Mouse (Mus musculus) frontal cortex, postnatal 14 days (tissue): ENCODE measurements around the gene Gm49340.
"Not testable (repeated sequence)": the region's sequence is repeated elsewhere in the genome, so short reads cannot be mapped to it uniquely, and the experiment has no call there.

Experiments used
- DNase-seq, 2 experiments: peaks; one replicate each; pipeline ENCODE4 v3.0.0; 2022; ENCODE audit warnings: low spot score in 2 of 2

The Gm49340 gene

DNA sequence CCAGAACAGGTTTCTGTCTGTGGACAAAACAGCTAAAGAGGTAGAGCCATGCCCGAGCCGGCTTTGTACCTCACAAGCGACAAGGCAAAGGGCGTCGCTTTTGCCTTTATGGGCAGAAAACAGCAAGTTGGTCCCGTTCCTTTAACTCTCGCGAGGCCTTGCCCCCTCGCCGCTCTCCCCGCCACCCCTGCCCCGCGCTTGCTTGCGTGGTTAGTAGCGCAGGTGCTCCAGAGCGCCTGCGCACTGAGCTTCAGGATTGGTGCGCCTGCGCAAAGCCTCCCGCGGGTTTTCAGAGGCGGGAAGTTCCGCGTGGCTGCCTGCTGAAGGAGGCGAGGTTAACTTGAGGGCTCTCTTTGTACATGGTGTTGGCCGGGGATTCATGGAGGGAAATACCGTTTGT, at the start of gene Gm49340, which contains the start of the genes Aspa and Spata22:
Gm49340 (plus strand) TSS at position 300 of the 400 bp plus-strand sequence.
Aspa (minus strand) TSS at position 155 of the 400 bp plus-strand sequence.
Spata22 (plus strand) TSS at position 300 of the 400 bp plus-strand sequence.
- DNase-seq, result no peak

DNA sequence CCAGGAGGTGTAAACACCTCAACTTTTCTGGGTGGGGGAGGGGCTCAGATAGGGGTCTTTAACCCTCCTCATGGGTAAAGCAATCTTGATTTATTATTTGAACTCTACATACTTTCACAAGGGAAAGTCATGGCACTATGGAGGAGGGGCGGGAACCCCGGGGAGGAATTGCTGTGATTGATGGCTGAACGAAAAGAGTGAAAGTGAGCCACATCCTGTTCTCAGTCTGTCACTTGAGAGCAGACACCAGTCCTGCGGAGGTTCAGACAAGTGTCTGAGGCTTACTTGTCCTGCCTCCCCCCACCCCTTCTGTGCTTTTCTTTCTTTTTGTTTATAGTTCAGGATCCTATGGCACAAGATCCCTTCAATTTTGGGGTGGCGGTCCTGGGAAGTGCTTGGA, 48.8 kb upstream of the Gm49340 start:
- no peak for DNase-seq

DNA sequence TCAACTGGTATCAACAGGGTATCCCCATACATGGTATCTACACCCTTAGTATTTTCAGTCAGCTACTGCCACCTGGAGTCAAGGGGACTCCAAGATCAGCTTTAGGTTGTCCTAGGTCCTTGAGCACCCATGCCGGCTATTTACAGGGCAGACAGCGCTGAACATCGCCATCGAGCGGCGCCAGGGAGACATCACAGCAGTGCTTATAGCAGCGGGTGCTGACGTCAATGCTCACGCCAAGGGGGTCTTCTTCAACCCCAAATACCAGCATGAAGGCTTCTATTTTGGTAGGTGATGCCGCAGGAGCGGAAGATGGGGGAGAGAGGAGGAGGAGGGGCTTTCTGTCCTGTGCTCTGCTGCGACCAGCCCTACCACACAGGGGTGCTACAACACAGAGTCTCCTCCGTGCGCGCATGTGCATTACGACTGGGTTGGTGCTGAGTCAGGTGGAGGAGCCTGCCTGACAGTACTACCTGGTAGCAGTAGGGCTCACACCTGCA, 48.0 kb upstream of the Gm49340 start:
- peak; percentile 69 to 81 for DNase-seq

DNA sequence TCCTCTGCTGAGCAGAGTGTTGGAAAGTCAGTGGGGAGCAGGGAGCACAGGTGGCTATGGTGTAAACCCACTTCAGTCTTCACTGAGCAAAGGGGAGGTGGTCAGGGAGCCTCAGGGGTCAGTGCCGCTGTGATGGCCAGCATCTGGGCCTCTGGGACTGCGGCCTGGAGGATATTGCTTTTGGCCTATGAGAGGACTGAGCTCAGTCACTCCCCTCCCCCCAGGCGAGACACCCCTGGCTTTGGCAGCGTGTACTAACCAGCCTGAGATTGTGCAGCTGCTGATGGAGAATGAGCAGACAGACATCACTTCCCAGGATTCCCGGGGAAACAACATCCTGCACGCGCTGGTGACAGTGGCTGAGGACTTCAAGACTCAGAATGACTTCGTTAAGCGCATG, 46.2 kb upstream of the Gm49340 start:
- no peak for DNase-seq

DNA sequence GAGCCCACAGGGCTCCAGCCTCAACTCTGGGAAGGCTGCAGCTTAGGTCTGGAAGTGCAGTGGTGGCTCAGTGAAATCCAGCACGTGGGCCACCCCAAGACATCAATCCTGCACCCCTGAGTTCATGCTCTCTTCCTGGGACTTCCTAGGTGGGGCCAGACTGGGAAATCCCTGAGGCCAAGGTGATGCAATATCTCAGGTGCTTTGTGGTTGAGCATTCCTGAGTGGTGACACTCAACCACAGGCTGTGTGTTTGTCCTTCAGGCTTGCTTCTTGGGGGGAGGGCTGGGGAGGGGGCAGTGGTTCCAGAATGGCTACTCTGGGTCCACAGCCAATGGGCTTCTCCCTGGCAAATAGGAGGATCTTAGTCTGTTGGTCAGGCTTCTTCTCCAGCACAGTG, 45.6 kb upstream of the Gm49340 start:
- no peak for DNase-seq

DNA sequence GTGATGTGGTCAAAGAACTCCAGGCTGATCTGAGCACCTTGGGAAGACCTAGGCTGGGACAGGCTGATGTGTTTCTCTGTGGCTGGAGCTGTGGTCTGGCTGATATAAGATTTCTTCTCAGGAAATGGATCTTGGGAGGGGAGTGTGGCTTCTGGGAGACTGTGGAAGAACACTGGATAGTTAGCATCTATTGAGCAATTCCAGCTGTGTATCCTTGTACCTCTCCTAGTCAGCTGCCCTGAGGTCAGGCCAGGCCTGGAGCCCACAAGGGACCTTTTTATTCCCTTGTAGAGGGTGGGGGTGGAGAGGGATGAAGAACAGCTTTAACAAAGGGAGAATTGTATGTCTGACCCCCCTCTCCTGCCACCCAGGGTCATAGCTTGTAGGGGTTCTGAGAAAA, 45.2 kb upstream of the Gm49340 start:
- no peak for DNase-seq

DNA sequence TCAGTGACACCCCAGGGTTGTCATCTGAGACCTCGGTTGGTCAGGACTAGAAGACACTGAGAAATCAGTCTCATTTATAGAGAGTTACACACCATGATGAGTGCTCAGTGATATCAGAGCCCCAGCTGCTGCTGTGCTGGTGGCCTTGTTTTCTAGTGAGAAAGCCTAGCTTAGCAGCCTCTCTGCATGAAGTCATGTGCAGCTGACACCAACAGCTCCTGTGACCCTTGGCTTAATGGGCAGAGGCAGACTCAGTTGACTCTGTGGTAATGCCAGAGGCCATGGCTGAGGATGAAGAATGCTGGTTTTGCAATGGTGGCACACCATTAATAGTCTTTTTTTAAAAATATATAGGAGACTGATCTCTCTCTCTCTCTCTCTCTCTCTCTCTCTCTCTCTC, 39.9 kb upstream of the Gm49340 start:
- DNase-seq, result no peak

DNA sequence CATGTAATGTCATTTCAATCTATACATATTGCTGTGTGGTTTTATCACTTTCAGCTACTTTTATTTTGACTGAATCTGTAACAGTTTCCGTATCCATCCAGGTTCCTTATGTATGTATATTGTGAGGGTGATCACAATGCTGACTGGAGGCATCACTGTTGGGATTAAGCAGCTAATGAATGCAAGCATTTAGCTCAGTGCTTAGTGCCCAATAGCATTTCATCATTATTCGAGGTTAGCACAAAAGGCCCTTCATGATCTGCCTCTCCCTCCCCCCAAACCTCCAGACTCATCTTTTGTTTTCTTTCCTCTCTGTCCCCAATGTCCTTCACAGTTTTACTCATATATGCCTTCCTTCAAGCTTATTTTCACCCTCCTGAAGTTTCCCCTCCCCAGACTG, 26.4 kb upstream of the Gm49340 start:
- no peak for DNase-seq

DNA sequence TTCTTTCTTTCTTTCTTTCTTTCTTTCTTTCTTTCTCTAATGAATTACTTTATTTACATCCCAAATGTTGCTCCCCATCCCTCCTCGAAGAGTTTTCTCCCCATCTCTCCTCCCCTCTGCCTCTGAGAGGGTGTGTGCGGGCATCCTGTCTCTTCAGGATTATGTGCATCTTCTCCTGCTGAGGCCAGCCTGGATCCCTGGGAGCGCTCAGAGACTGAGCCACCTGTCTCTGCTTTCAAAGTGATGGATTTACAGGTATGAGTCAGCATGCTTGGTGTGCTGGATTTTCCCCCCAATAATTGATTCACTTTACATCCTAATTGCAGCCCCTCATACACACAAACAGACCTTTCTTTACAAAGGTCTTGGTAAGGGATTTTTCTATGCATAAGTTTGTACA, 13.6 kb upstream of the Gm49340 start:
- no peak for DNase-seq

DNA sequence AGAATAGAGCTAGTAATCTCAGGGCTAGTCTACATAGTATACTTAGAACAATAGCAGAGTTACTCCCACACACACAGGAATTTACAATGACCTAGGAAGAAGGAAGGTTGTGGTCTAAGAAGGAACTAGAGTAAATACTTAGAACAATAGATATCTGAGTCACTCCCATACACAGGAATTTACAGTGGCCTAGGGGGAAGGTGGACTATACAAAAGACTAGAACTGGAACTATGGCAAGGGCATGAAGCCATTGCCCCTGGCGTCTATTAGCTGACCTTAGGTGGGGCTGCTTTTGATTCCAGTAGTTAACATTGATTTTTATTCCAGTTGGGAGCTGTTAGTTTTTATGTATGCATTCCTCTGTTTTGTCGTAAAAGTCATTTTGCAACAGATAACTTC, 11.0 kb upstream of the Gm49340 start:
- not testable (repeated sequence) for DNase-seq

DNA sequence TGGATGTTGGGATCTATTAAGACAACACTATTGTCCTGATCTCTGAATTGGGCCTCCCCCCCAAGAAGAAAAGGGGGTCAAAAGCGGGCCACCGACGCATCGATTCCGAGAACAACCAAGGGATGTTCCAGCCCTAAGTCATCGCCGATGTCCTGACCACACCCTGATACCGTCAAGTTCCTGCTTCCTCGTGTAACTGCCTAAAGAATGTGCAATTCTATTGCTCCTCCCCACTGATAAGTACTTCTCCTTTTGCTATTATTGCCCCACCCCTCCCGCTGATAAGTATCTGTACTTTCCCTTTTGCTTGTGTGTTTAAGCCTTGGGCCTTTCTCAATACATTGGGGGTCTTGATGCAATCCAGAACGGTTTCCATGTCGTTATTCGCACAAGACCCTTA, 8.5 kb upstream of the Gm49340 start:
- not testable (repeated sequence) for DNase-seq

DNA sequence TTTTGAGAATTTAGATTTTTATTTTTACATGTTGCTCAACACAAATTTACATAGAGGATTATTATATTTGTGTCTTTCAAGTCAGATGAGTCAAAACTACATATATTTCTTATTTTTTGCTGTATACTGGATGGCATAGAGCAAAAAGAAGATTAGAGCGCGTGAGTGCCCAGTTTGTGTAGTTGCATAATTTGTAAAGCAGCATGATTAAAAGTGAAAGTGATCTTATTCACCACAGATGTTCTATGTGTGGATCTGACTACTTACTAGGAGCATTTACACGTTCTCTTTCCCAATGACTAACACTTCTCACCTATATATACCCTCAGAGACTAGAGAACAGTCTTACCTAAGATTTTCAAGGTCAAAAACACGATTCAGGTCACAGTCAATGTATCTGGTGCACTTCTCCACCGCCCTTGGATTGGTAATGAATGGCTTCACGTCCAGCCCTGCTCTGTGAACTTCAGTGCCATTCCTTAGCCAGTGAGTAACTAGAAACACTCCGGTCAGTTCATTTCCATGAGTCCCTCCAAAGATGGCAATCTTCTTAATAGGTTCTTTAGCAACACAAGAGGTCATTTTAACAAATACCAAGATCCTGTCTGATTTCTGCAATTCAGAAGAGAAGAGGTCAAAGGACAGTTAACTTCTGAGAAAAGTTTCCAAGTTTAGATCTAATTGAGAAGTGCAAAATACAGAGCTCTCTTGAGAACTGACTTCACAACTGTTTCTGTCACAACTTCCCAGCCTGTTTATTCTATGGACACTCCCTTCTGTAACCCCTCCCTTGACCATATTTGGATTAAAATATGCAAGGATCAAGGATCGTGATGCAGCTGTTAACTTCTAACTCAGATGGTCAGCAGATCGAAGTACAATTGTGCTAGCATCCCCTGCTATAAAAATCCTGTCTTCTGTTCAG, 5.4 kb upstream of the Gm49340 start:
- no peak for DNase-seq

DNA sequence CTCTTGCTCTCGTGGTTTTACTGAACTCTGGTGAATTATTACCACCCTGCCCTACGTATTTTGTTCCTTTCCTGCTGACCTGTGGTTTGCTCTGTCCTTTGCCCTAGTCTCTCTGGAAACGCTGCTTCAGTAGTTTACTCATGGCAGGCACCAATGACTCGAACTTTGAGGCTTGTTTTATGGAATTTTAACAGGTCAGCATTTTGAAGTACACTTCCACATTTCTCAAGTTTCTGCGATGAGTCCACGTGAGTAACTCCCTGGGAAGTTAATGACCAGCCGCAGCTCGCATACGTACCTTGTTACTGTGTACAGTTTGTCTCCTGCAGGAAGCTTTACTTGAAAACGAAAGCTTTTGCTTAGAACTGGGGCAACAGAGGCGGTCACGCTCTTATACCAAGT, 3.1 kb upstream of the Gm49340 start:
- DNase-seq, result no peak

DNA sequence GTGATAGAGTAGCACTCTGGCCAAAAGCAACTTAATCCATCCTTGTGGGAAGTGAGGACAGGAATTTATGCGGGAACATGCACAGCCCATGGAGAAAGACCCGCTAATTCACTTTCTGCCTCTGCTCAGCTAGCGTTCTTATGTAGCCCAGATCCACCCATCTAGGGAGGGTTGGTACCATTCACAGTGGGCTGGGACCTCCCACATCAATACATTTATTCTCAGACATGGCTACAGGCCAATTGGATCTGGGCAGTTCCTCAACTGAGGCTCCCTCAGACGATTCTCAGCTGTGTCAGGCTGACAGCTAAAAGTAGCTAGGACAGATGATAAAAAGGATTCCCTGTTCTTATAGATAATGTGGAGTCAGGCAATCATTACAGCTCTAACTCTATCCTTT, 2.2 kb upstream of the Gm49340 start:
- DNase-seq, result peak in 1 of 2 experiments; percentile 4

DNA sequence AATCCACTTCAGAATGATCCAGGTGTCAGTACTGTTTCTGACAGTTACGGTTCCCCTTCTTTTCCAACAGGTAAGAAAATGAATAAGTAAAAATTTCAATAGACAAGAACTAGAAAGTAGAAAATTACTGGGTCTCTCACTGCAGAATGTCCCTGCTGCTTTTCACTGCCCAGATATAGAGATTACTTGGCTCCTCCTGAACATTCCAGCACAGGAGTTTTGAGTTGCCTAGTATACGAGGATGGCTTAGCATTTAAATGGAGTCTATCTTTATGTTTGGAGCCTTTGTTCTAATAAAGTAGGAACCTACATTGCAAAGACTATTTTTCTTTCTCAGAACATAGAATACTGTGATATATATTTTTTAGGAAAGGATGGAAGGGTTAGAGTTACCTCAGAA, 3.8 kb downstream of the Gm49340 start:
- DNase-seq, result no peak

DNA sequence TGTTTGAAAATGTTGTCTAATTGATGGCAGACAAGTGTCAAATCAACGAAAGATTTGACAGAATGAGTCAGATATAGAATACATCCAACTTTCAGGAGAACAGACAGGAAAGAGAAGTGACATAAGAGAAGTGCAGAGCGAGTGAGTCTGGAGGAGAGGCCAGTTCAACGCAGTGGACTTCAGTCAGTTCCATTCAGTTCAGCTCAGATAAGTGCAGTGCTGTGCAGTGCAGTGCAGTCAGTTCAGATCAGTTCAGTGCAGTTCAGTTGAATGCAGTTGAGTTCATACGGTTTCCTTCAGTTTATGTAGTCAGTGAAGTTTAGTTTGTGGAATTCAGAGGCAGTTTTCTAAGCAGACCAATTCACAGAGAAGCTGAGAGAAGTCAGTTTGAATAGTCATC, 7.4 kb downstream of the Gm49340 start:
- DNase-seq, result no peak

DNA sequence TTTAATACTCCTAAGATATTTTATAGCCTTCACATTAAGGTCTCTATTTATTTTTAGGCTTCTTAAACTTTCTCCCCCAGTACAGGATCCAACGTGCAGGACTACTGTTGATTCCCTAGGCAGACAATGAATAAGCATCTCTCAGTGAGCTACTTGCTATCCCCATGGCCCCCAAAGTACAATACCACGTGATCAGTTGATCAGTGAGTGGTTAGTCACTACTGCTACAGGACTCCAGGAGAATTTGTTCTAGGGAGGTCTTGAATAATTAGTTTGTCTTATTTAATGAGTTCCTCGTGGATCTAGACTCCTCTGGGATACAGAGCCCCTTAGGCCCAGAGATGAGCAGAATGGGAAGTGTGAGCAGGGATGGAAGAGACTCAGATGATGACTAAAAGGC, 20.9 kb downstream of the Gm49340 start, which contains the start of gene Olfr20:
Olfr20 (plus strand) TSS at position 301 of the 400 bp plus-strand sequence.
- DNase-seq, result no peak

DNA sequence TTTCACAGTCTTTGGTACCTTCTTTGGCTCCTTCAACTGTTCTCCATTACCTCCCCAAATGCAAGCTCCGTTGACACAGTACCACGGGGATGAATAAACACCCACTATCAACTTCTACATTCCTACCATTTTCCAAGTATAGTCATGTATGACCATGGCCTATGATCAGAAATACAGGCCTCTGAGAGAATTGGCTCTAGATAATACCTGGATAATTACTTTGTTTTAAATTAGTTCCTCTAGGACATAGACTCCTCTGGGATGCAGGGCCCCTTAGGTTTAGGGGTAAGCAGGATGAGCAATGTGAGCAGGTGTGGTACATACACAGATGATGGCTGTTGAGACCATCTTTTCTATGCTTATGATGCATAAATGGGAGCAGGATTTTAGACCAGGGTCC, 41.4 kb downstream of the Gm49340 start, which contains the start of gene Olfr376:
Olfr376 (plus strand) TSS at position 301 of the 400 bp plus-strand sequence.
- DNase-seq, result no peak

DNA sequence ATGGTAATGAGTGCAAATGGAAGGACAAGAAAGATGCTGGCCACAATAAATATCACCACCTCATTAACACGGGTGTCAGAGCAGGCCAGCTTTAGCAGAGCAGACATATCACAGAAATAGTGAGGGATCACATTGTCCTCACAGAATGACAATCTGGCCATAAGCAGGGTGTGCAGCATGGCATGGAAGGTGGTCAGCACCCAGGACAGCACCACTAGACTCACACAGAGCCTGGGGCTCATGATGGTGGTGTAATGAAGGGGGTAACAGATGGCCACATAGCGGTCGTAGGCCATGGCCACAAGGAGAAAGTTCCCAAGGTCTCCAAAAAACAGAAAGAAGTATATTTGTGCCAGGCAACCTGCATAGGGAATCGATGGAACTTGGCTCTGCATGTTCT, 65.8 kb downstream of the Gm49340 start:
- DNase-seq, result no peak

DNA sequence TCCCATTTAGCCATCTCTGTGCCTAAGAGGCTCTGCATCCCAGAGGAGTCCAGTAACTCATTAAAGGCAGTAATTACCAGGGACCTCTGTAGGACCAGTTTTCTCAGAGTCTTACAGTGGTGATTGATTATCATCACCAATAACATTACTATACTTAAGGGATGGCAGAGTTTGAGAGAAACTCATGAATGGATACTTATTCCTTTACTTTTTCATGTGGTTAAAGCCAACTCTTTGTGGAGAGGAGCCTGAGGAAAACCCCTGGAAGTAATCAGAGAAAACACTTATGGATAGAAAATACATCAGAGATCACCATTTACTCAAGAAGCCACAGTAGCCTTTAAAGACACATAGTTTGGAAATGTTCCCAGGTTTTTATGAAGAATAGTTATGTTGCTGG, 70.0 kb downstream of the Gm49340 start, which contains the start of gene Olfr1:
Olfr1 (minus strand) TSS at position 101 of the 400 bp plus-strand sequence.
- DNase-seq, result no peak
